Mouse (Mus musculus): ENCODE measurements around the gene Olfr1395.

The Olfr1395 gene

DNA sequence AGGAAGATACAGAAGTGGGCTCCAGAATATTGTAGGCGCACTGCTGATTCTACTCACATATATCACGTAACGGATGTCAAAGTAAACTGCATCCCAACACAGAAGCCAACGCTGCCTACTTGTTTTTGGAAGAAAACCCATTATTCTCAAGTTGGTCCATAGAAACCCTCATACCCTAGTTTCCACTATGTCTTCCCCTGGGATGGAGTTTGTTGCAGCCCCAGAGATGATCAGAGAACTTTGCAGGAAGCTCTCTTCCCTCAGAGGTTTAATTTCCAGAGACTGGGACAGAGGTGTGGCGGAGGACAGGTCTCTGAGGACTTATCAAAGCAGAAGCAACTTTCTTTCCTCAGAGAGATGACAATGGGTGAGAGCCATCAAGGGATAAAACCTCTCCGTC lies at the start of gene Olfr1395:
Gene Olfr1395 (plus strand): TSS at position 301 of the 400 bp plus-strand sequence.
- DNase-seq (ENCODE audit: low spot score in 2 of 2) = no peak

- no peak for DNase-seq (ENCODE audit: low spot score in 2 of 2)
Observed at GRCm38 (mm10) chr11:49092786-49093185, 49.3 kb upstream of the Olfr1395 start.

GRCm38 (mm10) chr11:49093861-49094660 lies 48.0 kb upstream of the Olfr1395 start:
- DNase-seq (ENCODE audit: low spot score in 2 of 2) = no peak

- no peak for DNase-seq (ENCODE audit: low spot score in 2 of 2)
Observed at GRCm38 (mm10) chr11:49095367-49095766, 46.7 kb upstream of the Olfr1395 start.

GRCm38 (mm10) chr11:49100409-49100808 lies 41.7 kb upstream of the Olfr1395 start:
- no peak for DNase-seq (ENCODE audit: low spot score in 2 of 2)

DNA sequence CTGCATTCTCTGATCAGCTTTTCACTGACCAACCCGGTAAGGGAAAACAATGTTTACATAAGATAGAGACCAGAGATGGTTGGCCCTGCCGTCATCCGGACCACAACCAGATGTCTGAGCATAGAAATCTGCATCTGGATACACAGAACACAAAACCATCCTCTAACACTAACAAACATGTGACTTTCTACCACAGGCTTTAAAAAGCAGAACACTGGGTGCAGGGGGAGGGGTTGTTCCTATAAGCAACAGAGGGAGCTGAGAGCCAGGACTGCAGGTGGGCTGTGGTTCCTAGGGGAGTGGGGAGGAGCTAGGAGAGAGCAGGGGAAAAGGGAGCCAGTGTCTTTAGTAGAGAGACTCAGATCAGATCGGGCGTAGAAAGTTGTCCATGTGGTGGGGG lies 40.6 kb upstream of the Olfr1395 start:
- DNase-seq (ENCODE audit: low spot score in 2 of 2) = no peak

- peak; percentile 62 to 91 for DNase-seq (ENCODE audit: low spot score in 2 of 2)
Observed at GRCm38 (mm10) chr11:49103047-49103693, 38.9 kb upstream of the Olfr1395 start.

GRCm38 (mm10) chr11:49105752-49106151 lies 36.3 kb upstream of the Olfr1395 start:
- DNase-seq (ENCODE audit: low spot score in 2 of 2) = no peak

DNA sequence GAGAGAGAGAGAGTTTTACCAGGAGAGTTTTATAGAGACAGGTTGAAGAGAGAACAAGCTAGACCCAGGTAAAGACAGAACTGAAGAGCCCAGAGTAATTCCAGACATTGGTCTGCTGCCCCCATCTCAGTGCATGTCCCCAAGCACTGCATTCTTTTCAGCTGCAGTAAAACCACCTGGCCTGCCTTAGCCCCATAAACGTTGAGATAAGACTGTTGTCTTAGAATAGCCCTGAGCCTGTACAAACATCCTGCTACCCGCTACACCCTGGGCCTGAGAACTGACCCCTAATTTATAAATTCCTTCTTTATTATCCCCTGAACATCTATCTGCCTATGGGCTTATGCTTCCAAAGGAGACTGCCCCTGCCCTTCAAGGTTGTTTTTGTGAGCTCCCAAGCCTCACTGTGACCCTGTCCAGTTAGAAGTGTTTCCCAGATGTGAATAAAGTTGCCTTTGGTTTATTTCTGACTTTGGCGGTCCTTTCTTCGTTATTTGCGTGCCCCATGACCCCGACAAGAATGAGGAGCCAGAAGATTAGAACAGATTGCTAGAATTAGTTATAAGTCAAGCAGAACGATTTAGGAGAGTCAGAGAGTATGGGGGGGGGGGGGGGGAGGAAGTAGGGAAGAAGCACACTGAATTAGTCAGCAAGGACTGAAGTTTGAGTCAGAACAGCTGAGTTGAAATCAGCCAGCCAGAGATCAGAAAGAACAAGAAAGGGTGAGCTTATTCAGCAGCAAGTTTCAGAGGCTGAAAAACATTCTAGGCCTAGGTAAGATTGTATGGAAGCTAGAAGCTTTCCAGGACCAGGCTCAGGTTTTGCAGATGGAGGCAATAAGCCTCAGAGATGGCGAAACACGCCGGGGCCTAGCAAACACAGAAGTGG lies 34.2 kb upstream of the Olfr1395 start:
- no peak for DNase-seq (ENCODE audit: low spot score in 2 of 2)

GRCm38 (mm10) chr11:49108833-49109232 lies 33.2 kb upstream of the Olfr1395 start:
- no peak for DNase-seq (ENCODE audit: low spot score in 2 of 2)

DNA sequence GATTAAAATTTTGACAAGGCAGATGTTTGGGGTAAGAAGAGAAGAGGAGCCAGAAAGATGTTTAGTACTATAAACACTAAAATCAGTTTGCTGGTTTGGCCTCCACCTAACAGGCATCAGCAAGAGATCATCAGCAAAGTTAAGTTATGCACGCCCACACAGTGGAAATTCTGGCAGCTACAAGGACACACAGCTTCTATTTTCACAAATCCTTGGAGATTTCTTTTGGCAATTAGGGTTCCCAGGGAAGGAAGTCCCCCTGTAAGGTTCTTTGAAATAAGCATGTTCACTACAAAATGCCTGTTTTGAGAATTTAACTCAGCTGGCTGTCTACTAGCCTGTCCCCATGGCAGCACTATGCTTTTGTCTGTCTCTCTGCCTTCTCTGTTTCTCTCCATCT lies 31.1 kb upstream of the Olfr1395 start:
- no peak for DNase-seq (ENCODE audit: low spot score in 2 of 2)

GRCm38 (mm10) chr11:49112624-49113219 lies 29.4 kb upstream of the Olfr1395 start:
- no peak for DNase-seq (ENCODE audit: low spot score in 2 of 2)

DNA sequence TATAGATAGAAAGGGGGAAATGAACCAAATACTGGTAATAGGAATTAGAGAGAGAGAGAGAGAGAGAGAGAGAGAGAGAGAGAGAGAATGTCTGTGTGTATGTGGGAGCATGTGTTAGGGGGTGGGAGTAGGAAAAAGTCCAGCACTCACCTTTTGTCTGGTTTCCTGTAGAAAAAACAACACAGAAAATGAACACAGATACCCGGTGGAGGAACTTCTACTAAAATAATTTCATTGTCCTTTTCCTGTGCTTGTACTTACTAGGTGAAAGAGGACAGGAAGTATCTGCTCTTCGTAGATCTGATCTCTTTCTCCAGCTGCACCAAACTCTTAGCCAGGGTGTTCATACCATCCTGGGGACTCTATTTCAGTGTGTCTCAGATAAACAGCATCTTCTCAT lies 27.9 kb upstream of the Olfr1395 start:
- DNase-seq (ENCODE audit: low spot score in 2 of 2) = no peak

GRCm38 (mm10) chr11:49114774-49115173 lies 27.3 kb upstream of the Olfr1395 start, which contains the start of gene Olfr1396:
Gene Olfr1396 (minus strand): TSS chr11:49114874.
- no peak for DNase-seq (ENCODE audit: low spot score in 2 of 2)

DNA sequence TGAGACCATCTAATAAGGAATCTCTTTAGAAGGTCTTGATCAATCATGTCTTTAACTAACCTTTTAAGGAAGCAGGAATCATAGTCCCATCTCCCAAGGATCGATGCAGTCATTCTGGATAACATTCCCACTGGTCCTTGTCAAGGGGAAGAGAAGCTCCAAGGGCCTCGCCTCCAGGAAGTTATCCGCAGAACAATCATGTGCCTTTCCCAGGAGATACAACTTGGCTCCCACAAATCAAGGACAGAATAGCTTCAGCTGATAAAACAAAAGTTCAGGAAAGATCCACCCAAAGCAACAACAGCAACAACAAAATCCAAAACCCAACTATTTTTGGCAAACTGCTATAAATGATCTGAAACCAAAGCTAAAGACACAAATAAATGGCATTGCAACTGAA lies 22.4 kb upstream of the Olfr1395 start:
- DNase-seq (ENCODE audit: low spot score in 2 of 2) = no peak

GRCm38 (mm10) chr11:49124169-49124568 lies 17.9 kb upstream of the Olfr1395 start:
- no peak for DNase-seq (ENCODE audit: low spot score in 2 of 2)

DNA sequence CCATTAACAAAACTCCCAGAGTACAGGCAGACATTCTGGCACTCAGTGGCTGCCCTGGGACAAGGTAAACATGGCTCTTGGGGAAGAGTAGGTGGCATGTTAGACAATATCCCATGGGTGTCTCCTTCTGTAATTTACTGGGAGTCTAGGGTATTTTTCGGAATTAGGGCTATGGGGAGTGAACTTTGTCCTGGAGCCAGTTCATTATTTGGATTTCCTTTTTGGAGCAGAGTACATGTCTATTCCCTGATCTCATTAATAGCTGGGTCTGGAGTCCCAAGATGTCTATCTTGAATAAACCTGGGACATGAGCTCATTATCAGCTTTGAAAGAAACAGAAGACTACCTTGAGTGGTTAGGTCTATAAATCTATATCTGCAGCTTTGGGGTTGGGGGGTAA lies 12.0 kb downstream of the Olfr1395 start, which contains the start of gene Olfr1394:
Gene Olfr1394 (plus strand): TSS at position 301 of the 400 bp plus-strand sequence.
- DNase-seq (ENCODE audit: low spot score in 2 of 2) = no peak

DNA sequence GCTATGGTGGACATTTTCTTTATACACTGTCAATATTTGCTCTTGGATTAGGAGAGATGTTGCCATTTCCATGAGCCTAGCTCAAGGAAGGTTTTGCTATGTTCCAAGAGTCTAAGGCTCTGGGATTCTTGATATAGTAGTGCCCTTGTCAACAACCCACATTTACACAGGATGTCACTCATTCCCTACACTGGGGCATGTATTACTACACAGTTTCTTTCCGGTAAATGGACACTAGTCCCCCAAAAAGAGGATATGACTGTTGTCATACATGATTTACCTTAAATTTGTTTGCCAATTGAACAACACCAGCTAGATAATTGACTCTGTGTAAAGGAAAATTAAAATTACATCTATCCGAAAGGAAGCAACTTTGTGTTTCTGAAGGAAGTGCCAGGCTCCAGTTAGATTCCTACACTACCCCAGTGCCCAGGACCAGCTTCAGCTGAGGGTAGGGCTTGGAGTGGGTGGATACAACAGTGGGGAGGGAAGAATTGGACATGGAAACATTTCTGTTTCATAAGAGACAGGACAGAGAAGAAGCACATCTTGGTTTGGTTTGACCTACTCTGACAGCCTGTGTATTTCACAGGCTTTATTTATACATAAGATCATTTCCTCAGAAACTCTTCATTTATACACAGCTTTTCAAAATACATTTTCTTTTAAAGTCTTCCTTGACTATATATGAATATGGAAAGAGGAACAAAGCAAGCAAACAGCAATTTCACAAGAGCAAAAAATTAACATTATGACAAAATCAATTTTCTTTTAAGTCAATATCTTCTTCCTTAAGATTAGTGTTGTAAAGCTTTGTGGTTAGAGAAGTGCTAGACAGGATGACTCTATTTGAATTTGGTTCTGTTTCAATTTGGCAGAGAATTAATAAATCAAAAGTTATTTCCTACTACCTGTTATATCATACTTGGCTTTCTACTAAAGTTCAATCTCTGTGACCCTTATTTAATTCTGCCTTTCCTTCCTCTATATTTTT lies 15.0 kb downstream of the Olfr1395 start:
- no peak for DNase-seq (ENCODE audit: low spot score in 2 of 2)

GRCm38 (mm10) chr11:49168839-49169611 lies 27.0 kb downstream of the Olfr1395 start:
- no peak for DNase-seq (ENCODE audit: low spot score in 2 of 2)

DNA sequence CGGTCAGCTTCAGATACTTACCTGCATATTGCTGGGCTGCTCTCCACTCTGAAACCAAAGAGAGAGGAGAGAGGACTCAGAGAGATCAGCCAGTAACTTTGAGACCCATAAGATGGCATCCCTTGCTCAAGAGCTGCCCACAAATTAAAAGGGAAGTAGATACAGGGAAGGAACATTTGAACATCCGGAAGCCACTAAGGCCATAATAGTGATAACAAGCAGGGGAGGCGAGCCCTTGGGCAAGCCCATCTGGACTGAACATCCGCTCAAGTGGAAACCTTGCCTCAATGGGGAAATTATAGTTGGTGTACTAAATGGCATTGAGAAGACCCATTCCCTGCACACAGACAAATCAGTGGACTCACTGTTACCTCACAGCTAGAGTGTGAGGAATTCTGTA lies 28.5 kb downstream of the Olfr1395 start:
- no peak for DNase-seq (ENCODE audit: low spot score in 2 of 2)

Measured in urinary bladder, postnatal 4 days (tissue).